Mouse (Mus musculus) intestine, embryonic 14.5 days (tissue): ENCODE results near the gene Trf. TPM values are rescaled to one million over a fixed set of nuclear protein-coding genes. Genes with fewer than 3 reads are reported as not detected.
"Not testable (repeated sequence)": the region's sequence is repeated elsewhere in the genome, so short reads cannot be mapped to it uniquely, and the experiment has no call there.

ENCODE experiments used
- ATAC-seq: fragments of 200-750 bp; cut with Nextera tagmentation; replicated peaks from 2 replicates; pipeline ENCODE4 v1.8.0; 2017; ENCODE audit warnings: low read depth, moderate number of reproducible peaks, moderate TSS enrichment, moderate library complexity; ENCODE audit not compliant: low FRiP score, low TSS enrichment
- DNase-seq: peaks from one replicate; pipeline ENCODE4 v3.0.0-alpha.2; 2018; ENCODE audit warnings: low spot score
- H3K27ac ChIP-seq: fragments of 300-500 bp; sonication (generic); 2 replicates; pipeline ENCODE4 v1.5.1; 2014; ENCODE audit warnings: low read depth, mild to moderate bottlenecking, control low read depth
- H3K27me3 ChIP-seq: fragments of 300-500 bp; sonication (generic); replicated peaks from 2 replicates; pipeline ENCODE4 v1.6.1; 2014; ENCODE audit warnings: low read length, control low read depth; ENCODE audit not compliant: control insufficient read depth, insufficient read depth
- H3K36me3 ChIP-seq: fragments of 300-500 bp; sonication (generic); 2 replicates; pipeline ENCODE4 v1.6.1; 2014; ENCODE audit warnings: low read length, control low read depth; ENCODE audit not compliant: control insufficient read depth, insufficient read depth
- H3K4me1 ChIP-seq: fragments of 300-500 bp; sonication (generic); replicated peaks from 2 replicates; pipeline ENCODE4 v1.6.1; 2014; ENCODE audit warnings: low read length, control low read depth, mixed read lengths; ENCODE audit not compliant: control insufficient read depth, insufficient read depth
- H3K4me2 ChIP-seq: fragments of 300-500 bp; sonication (generic); 2 replicates; pipeline ENCODE4 v1.6.1; 2014; ENCODE audit warnings: low read length
- H3K4me3 ChIP-seq: fragments of 300-500 bp; sonication (generic); 2 replicates; pipeline ENCODE4 v1.5.1; 2014; ENCODE audit warnings: low read depth, low read length, control low read depth, mixed read lengths
- H3K9ac ChIP-seq: fragments of 300-500 bp; sonication (generic); 2 replicates; pipeline ENCODE4 v1.6.1; 2014; ENCODE audit warnings: mild to moderate bottlenecking, low read length
- H3K9me3 ChIP-seq: fragments of 300-500 bp; sonication (generic); 2 replicates; pipeline ENCODE4 v1.6.1; 2016; ENCODE audit warnings: low read length, control low read depth; ENCODE audit not compliant: control insufficient read depth
- WGBS: fragments of 180-500 bp; shearing (Covaris S2); extraction: QIAGEN DNeasy Blood & Tissue Kit; methylation state at CpG from one replicate; pipeline ENCODE4 v1.1.7; 2014; 5-methylcytosine and 5-hydroxymethylcytosine counted together
- polyA plus RNA-seq: library from polyadenylated mRNA; unstranded; fragments of >200 nt; fragmentation: Nextera tagmentation; extraction: Ambion mirVana; gene quantifications from 2 replicates; pipeline ENCODE4 v1.2.1, GENCODE M21; 2014

Trf gene
- polyA plus RNA-seq, 1 experiment from 2014 or later: 77.5 TPM

- no peak overlapping the region for H3K4me2 ChIP-seq
- 73% methylated on average over 15 of the region's 15 CpGs for WGBS
- no peak overlapping the region for H3K9ac ChIP-seq
- no peak overlapping the region for H3K27ac ChIP-seq
- no peaks in the 10 kb centered on the region for H3K9me3 ChIP-seq
- DNase-seq: no peak
- H3K4me3 ChIP-seq: no peak overlapping the region
- H3K4me1 ChIP-seq: no peaks in the 10 kb centered on the region
- H3K27me3 ChIP-seq: no peaks in the 10 kb centered on the region
- H3K36me3 ChIP-seq: no peaks in the 10 kb centered on the region
- ATAC-seq: no peak
Observed at GRCm38 (mm10) chr9:103163806-103164205, 66.4 kb downstream of the Trf start.

- H3K27me3 ChIP-seq, H3K4me2 ChIP-seq, H3K4me3 ChIP-seq, ATAC-seq, DNase-seq, H3K9me3 ChIP-seq, H3K27ac ChIP-seq, H3K4me1 ChIP-seq, H3K36me3 ChIP-seq, H3K9ac ChIP-seq: not testable (repeated sequence)
- WGBS: 79% methylated on average over 7 of the region's 7 CpGs
Observed at GRCm38 (mm10) chr9:103155158-103155557, 75.1 kb downstream of the Trf start.

DNA sequence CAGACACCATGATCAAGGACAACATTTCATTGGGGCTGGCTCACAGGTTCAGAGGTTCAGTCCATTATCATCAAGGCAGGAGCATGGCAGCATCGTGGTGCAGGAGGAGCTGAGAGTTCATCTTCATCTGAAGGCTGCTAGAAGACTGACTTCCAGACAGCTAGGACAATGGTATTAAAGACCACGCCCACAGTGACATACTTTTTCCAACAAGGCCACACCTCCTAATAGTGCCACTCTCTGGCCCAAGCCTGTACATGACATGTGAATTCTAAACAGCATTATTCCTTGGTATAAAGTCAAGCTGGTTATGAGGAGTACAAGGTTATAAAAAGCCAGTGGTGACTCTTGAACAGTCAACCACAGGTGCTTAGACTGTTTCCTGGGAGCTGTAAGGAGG, 75.7 kb downstream of the Trf start:
- ATAC-seq (no peak), DNase-seq (no peak)
- Histone ChIP-seq H3K4me3 (no peak overlapping the region), H3K36me3 (no peaks in the 10 kb centered on the region), H3K4me2 (no peak overlapping the region), H3K9me3 (no peaks in the 10 kb centered on the region), H3K4me1 (no peaks in the 10 kb centered on the region), H3K9ac (no peak overlapping the region), H3K27me3 (no peaks in the 10 kb centered on the region), H3K27ac (no peak overlapping the region)
- WGBS: 84% methylated on average over 2 of the region's 2 CpGs

Other genes with a start within 250 kb of the Trf start
- gene Slco2a1, start 241.7 kb downstream of the Trf start, polyA plus RNA-seq: 5.5 and 7.0 TPM in 2 replicates
- gene Rab6b, start 118.7 kb downstream of the Trf start, polyA plus RNA-seq: 5.1 and 5.6 TPM in 2 replicates
- 58.6 and 59.5 TPM in 2 replicates for gene Srprb, start 28.3 kb downstream of the Trf start, polyA plus RNA-seq
- 3.9 TPM in 1 of 2 replicates, not detected in the other for gene Gm20425, start 137 bp downstream of the Trf start, polyA plus RNA-seq
- 1.1 TPM in 2 replicates for gene 1300017J02Rik, start 74.6 kb upstream of the Trf start, polyA plus RNA-seq
- 68.9 and 74.6 TPM in 2 replicates for gene Topbp1, start 74.8 kb upstream of the Trf start, polyA plus RNA-seq
- 85.0 and 99.1 TPM in 2 replicates for gene Cdv3, start 135.4 kb upstream of the Trf start, polyA plus RNA-seq
- gene Bfsp2, start 250.0 kb upstream of the Trf start, polyA plus RNA-seq: 0.24 and 0.30 TPM in 2 replicates